Mouse (Mus musculus): ENCODE measurements at regions not wholly inside any gene's neighbourhood (a gene's known extent, or its start where the extent isn't known, plus 50 kb on each side); places are given as distances from the start of the nearest gene placed in this dataset.

DNA sequence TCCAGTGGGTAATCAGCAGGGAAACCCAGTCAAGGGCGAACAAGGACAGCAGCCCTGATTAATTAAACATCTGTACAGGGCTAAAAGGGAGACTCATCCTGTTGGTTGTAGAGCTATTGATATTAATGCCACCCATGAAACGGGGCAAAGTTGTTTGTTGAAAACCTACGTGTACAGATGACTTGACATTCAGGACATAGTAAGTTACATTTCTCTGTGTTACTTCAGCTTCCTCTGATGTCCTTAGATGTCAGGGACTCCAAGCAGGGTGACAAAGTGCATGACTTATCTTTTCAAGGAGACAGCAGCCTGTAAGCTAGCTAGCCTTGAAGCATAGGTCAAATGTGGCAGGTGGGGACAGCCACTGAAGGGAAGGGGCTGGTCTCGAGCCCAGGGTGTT lies 390.5 kb downstream of the Ccdc171 start:
- DNase-seq (ENCODE audit: low spot score in 2 of 2), result no peak

- DNase-seq (ENCODE audit: low spot score in 2 of 2), result no peak
These were observed 391.7 kb downstream of the Ccdc171 start for GRCm38 (mm10) chr4:83917009-83917408.

- no peak for DNase-seq (ENCODE audit: low spot score in 2 of 2)
These were observed 392.7 kb downstream of the Ccdc171 start for GRCm38 (mm10) chr4:83918093-83918492.

- DNase-seq (ENCODE audit: low spot score in 2 of 2), result no peak
These were observed 393.7 kb downstream of the Ccdc171 start for GRCm38 (mm10) chr4:83919041-83919440.

- DNase-seq (ENCODE audit: low spot score in 2 of 2), result no peak
These were observed 399.9 kb downstream of the Ccdc171 start for GRCm38 (mm10) chr4:83925118-83925842.

- no peak for DNase-seq (ENCODE audit: low spot score in 2 of 2)
These were observed 400.9 kb downstream of the Ccdc171 start for GRCm38 (mm10) chr4:83926195-83926731.

- no peak for DNase-seq (ENCODE audit: low spot score in 2 of 2)
These were observed 406.7 kb downstream of the Ccdc171 start for GRCm38 (mm10) chr4:83931897-83932654.

GRCm38 (mm10) chr4:83941693-83942092 lies 416.3 kb downstream of the Ccdc171 start:
- DNase-seq (ENCODE audit: low spot score in 2 of 2), result no peak

DNA sequence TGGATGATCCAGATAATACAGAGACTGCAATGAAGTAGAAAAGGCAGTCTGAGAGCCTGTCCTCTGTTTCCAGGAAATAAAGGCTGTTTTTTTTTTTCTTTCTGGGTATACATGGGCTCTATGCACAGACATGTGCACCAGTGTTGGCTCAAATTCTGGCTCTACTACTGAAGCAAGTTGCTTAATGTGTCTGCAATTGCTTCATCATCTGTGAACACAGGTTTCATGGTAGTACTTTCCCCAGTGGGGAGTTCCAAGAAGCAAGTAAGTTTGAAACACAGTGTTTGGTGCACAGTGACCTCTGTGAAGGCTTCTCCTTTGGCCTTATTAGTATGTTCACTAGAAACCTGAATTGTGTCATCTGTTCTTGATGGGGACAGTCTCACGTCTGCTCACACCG lies 424.3 kb downstream of the Ccdc171 start:
- no peak for DNase-seq (ENCODE audit: low spot score in 2 of 2)

GRCm38 (mm10) chr4:83950809-83951409 lies 425.6 kb downstream of the Ccdc171 start:
- DNase-seq (ENCODE audit: low spot score in 2 of 2), result no peak

- DNase-seq (ENCODE audit: low spot score in 2 of 2), result no peak
These were observed 431.0 kb downstream of the Ccdc171 start for GRCm38 (mm10) chr4:83956252-83956904.

GRCm38 (mm10) chr4:83957217-83957692 lies 431.9 kb downstream of the Ccdc171 start:
- DNase-seq (ENCODE audit: low spot score in 2 of 2), result no peak

GRCm38 (mm10) chr4:83966898-83967297 lies 441.6 kb downstream of the Ccdc171 start:
- DNase-seq (ENCODE audit: low spot score in 2 of 2), result peak; percentile 50 to 78

DNA sequence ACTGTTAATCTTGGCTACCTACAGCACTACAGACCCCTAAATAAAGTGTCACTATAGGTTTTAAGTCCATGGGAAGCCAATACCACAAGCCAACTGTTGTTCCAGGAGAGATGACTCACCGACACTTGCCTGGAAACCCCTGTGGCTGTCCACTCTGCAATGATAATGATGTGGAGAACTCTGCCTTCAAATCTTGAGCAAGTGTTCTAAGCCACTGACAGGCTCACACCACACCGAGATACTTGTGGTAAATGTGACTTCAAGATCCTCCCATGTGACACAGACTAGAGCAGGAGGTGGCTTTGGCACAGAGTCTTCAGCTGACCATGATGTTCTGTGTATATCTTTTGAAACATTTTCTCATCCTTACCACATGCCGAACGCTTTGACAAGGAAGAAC lies 447.8 kb downstream of the Ccdc171 start:
- no peak for DNase-seq (ENCODE audit: low spot score in 2 of 2)

GRCm38 (mm10) chr4:83974214-83975012 lies 449.1 kb downstream of the Ccdc171 start:
- no peak for DNase-seq (ENCODE audit: low spot score in 2 of 2)

DNA sequence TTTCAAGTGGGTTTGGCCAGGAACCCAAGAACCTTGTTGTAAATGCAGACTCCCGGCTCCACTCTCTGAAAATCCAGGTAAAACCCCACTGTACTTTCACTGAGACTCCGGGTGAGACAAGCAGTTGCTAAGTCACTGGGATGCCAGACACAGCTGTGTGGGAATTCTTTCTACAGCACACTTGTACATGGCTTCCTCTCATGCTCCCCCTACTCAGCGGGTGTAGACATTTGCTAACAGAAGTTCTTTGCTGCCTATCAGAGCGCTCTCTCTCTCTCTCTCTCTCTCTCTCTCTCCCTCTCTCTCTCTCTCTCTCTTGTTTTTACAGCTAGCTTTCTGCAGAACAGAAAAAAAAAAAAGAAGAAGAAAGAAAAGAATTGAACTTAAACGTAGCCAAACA lies 450.2 kb downstream of the Ccdc171 start:
- no peak for DNase-seq (ENCODE audit: low spot score in 2 of 2)

GRCm38 (mm10) chr4:83976067-83976466 lies 450.7 kb downstream of the Ccdc171 start:
- DNase-seq (ENCODE audit: low spot score in 2 of 2), result no peak

GRCm38 (mm10) chr4:83979088-83979487 lies 453.7 kb downstream of the Ccdc171 start:
- DNase-seq (ENCODE audit: low spot score in 2 of 2), result no peak

- peak in 1 of 2 experiments; percentile 16 for DNase-seq (ENCODE audit: low spot score in 2 of 2)
These were observed 459.5 kb downstream of the Ccdc171 start for GRCm38 (mm10) chr4:83984671-83985391.

- no peak for DNase-seq (ENCODE audit: low spot score in 2 of 2)
These were observed 460.1 kb downstream of the Ccdc171 start for GRCm38 (mm10) chr4:83985451-83985850.

Data from layer of hippocampus, adult 18-20 months (tissue).